Mouse (Mus musculus): ENCODE data around the gene Ptpn11.

- no peak for TF ChIP-seq HCFC1 (IDR thresholded peaks at IDR 0.05; ENCODE audit: borderline replicate concordance, insufficient read depth, low read length)
- TF ChIP-seq MAFK (IDR thresholded peaks at IDR 0.05; ENCODE audit: insufficient read depth, low read depth, low read length) = no peak
- no peak for TF ChIP-seq ZNF384 (IDR thresholded peaks at IDR 0.05; ENCODE audit: low read depth, low read length)
- no peak for TF ChIP-seq ZC3H11A (IDR thresholded peaks at IDR 0.05; ENCODE audit: borderline replicate concordance, low read depth, low read length)
- no peak for TF ChIP-seq CHD2 (IDR thresholded peaks at IDR 0.05; ENCODE audit: low read depth, low read length)
These were observed 11.3 kb upstream of the Ptpn11 start for GRCm38 (mm10) chr5:121202467-121202866.

All from ES-E14 (cell line).